Mouse (Mus musculus) heart, embryonic 12.5 days (tissue): ENCODE results near the gene Adgb. TPM values are rescaled to one million over a fixed set of nuclear protein-coding genes. Genes with fewer than 3 reads are reported as not detected.

Source experiments
- ATAC-seq: fragments of 200-750 bp; cut with Nextera tagmentation; 2 replicates; pipeline ENCODE4 v1.8.0; 2017; ENCODE audit warnings: moderate TSS enrichment, moderate library complexity; ENCODE audit not compliant: insufficient number of reproducible peaks, low FRiP score
- H3K27ac ChIP-seq: fragments of 300-500 bp; sonication (generic); 2 replicates; pipeline ENCODE4 v1.5.1; 2016; ENCODE audit warnings: mild to moderate bottlenecking, moderate library complexity; ENCODE audit not compliant: poor library complexity, severe bottlenecking
- H3K27me3 ChIP-seq: fragments of 300-500 bp; sonication (generic); replicated peaks from 2 replicates; pipeline ENCODE4 v1.6.1; 2016; ENCODE audit warnings: mild to moderate bottlenecking, moderate library complexity
- H3K36me3 ChIP-seq: fragments of 300-500 bp; sonication (generic); 2 replicates; pipeline ENCODE4 v1.6.1; 2016; ENCODE audit warnings: mild to moderate bottlenecking, moderate library complexity
- H3K4me1 ChIP-seq: fragments of 300-500 bp; sonication (generic); replicated peaks from 2 replicates; pipeline ENCODE4 v1.6.1; 2016; ENCODE audit warnings: mild to moderate bottlenecking
- H3K4me2 ChIP-seq: fragments of 300-500 bp; sonication (generic); 2 replicates; pipeline ENCODE4 v1.6.1; 2016; ENCODE audit warnings: mild to moderate bottlenecking, moderate library complexity
- H3K4me3 ChIP-seq: fragments of 300-500 bp; sonication (generic); 2 replicates; pipeline ENCODE4 v1.5.1; 2016; ENCODE audit warnings: mild to moderate bottlenecking
- H3K9ac ChIP-seq: fragments of 300-500 bp; sonication (generic); 2 replicates; pipeline ENCODE4 v1.6.1; 2016; ENCODE audit warnings: mild to moderate bottlenecking, moderate library complexity
- H3K9me3 ChIP-seq: fragments of 300-500 bp; sonication (generic); replicated peaks from 2 replicates; pipeline ENCODE4 v1.6.1; 2016; ENCODE audit warnings: mild to moderate bottlenecking, moderate library complexity
- WGBS: fragments of 180-500 bp; shearing (Covaris S2); methylation state at CpG from one replicate; pipeline ENCODE4 v1.1.7; 2016; 5-methylcytosine and 5-hydroxymethylcytosine counted together
- polyA plus RNA-seq: library from polyadenylated mRNA; unstranded; fragments of >200 nt; fragmentation: Nextera tagmentation; extraction: Ambion mirVana; gene quantifications from 2 replicates; pipeline ENCODE4 v1.2.1, GENCODE M21; 2016

Adgb gene
- polyA plus RNA-seq, 1 experiment from 2014 or later = 0.22 TPM

DNA sequence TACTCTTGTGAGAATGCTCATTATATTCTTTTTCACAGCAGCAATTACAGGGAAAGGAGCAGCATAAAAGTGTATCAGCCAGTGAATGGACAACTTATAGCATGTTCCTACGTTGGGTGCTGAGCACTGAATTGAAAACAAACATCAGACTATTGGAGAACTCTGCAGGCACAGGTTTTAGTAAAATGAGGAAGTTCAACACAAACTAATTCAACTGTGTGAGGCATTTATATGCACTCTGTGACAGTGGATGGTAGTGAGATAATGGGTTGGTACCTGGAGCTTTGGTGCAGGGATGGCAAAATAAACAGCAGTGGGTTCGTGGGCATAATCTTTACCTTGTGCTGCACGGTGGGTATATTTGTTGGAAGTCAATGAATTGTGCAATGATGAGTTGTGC, 121.6 kb downstream of the Adgb start:
- 79% methylated on average over 3 of the region's 3 CpGs for WGBS
- Histone ChIP-seq H3K36me3 (no peaks in the 10 kb centered on the region), H3K9me3 (0 out of 2 replicates have a peak, but pooled peaks cover 2% of the 10 kb centered on the region), H3K4me3 (no peak overlapping the region), H3K9ac (no peak overlapping the region), H3K4me2 (no peak overlapping the region), H3K4me1 (no peaks in the 10 kb centered on the region), H3K27me3 (no peaks in the 10 kb centered on the region), H3K27ac (no peak overlapping the region)
- no peak for ATAC-seq

DNA sequence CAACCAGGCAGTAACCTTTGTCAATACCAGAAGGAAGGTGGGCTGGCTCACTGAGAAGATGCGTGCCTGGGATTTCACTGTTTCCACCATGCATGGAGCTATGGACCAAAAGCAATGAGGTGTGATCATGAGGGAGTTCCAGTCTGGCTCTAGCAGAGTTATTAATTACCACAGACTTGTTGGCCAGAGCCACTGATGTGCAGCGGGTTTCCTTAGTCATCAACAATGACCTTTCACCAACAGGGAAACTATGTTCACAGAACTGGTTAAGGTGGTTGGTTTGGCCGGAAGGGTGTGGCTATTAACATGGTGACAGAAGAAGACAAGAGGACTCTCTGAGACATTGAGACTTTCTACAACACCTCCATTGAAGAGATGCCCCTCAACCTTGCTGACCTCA, 128.2 kb downstream of the Adgb start:
- H3K4me2 ChIP-seq = no peak overlapping the region
- H3K27me3 ChIP-seq = no peaks in the 10 kb centered on the region
- no peak overlapping the region for H3K27ac ChIP-seq
- H3K9me3 ChIP-seq = 0 out of 2 replicates have a peak, but pooled peaks cover 2% of the 10 kb centered on the region
- no peak overlapping the region for H3K4me3 ChIP-seq
- no peak overlapping the region for H3K9ac ChIP-seq
- H3K36me3 ChIP-seq = no peaks in the 10 kb centered on the region
- no peak for ATAC-seq
- 81% methylated on average over 3 of the region's 3 CpGs for WGBS
- H3K4me1 ChIP-seq = no peaks in the 10 kb centered on the region

DNA sequence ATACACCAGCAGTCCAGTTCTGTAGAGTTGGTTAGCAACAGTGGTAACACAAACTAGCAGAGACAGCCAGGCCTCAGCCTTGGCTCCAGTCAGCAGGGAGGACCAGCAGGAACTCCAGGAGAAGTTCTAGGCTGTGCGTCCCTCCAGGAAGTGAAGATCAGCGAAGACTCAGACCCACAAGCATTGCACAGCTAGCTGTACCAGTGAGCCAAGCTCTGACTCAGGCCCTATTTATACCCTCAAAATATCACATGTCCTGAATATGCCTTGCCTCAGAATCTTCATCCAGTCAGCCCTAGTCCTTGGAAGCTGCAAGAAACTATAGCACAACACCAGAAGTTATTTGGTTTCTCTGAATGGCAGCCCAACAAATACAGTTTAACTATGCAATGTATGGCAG, 146.6 kb downstream of the Adgb start:
- no peaks in the 10 kb centered on the region for H3K36me3 ChIP-seq
- no peaks in the 10 kb centered on the region for H3K9me3 ChIP-seq
- H3K27me3 ChIP-seq = no peaks in the 10 kb centered on the region
- no peak for ATAC-seq
- no peak overlapping the region for H3K4me2 ChIP-seq
- H3K9ac ChIP-seq = no peak overlapping the region
- H3K4me3 ChIP-seq = no peak overlapping the region
- no peak overlapping the region for H3K27ac ChIP-seq
- 80% methylated on average over 2 of the region's 2 CpGs for WGBS
- peaks cover 3% of the 10 kb centered on the region; the same call in 1 of the 2 replicates for H3K4me1 ChIP-seq

DNA sequence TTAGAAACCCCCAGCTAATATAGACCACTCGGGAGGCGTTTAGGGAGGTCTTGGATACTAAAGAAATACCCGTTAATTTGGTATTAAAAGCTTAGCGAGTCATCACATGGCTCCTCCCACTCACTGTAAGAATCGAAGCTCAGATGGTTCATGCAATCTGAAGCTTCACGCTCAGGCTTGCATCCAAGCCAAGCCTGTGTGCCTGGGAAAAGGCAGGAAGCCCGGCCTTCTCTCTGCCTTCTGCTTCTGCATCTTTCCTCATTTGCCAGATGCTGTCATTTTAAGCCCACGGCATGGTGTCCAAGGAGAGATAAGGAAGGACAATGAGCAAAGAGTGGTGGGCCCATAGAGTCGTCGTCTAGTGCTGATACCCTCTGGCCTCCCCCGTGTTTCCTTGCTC, 149.2 kb downstream of the Adgb start:
- no peaks in the 10 kb centered on the region for H3K9me3 ChIP-seq
- H3K27me3 ChIP-seq = no peaks in the 10 kb centered on the region
- no peak overlapping the region for H3K27ac ChIP-seq
- no peak overlapping the region for H3K9ac ChIP-seq
- no peak overlapping the region for H3K4me3 ChIP-seq
- peaks cover 3% of the 10 kb centered on the region; the same call in 1 of the 2 replicates for H3K4me1 ChIP-seq
- ATAC-seq = no peak
- H3K4me2 ChIP-seq = no peak overlapping the region
- H3K36me3 ChIP-seq = no peaks in the 10 kb centered on the region
- 50% methylated on average over 11 of the region's 11 CpGs for WGBS

DNA sequence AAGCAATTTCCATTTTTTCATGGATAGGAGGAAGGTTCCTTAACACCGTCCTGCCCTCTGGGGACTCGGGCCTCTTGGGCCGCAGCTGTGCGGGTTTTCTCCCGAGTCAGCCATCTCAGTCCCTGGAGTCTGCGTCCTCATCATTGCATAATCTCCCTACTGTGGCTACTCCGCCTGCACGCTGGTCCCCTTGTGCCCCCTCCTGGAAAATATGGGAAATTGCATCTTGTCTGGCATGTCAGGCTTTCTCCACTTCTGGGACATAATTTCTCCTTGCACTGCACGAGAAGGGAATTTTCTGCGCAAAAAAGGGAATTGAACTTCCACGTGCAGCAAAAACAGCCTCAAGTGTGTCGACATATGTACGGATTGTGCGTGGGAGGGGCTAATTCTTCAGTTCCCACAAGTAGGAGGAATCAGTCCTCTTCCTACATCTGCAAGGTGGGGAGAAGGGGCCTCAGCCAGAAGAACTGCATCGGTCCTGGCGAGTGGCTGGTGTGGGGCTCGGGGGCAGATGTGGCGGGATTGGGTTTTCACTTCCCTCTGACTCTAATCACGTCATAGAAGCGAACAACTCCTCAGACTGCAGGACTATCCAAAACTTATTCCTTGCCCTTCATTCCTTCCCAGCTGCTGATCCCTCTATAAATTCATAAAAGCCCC, 150.9 kb downstream of the Adgb start:
- Histone ChIP-seq H3K36me3 (no peaks in the 10 kb centered on the region), H3K9me3 (no peaks in the 10 kb centered on the region), H3K4me2 (peak overlapping the region; percentile 50), H3K27me3 (no peaks in the 10 kb centered on the region), H3K4me3 (peak overlapping the region; percentile 8), H3K27ac (no peak overlapping the region), H3K4me1 (peaks cover 3% of the 10 kb centered on the region; the same call in 1 of the 2 replicates), H3K9ac (0 out of 2 replicates have a peak overlapping the region, but pooled peaks have one; percentile 18)
- WGBS = 11% methylated on average over 20 of the region's 20 CpGs
- peak; percentile 80 for ATAC-seq

DNA sequence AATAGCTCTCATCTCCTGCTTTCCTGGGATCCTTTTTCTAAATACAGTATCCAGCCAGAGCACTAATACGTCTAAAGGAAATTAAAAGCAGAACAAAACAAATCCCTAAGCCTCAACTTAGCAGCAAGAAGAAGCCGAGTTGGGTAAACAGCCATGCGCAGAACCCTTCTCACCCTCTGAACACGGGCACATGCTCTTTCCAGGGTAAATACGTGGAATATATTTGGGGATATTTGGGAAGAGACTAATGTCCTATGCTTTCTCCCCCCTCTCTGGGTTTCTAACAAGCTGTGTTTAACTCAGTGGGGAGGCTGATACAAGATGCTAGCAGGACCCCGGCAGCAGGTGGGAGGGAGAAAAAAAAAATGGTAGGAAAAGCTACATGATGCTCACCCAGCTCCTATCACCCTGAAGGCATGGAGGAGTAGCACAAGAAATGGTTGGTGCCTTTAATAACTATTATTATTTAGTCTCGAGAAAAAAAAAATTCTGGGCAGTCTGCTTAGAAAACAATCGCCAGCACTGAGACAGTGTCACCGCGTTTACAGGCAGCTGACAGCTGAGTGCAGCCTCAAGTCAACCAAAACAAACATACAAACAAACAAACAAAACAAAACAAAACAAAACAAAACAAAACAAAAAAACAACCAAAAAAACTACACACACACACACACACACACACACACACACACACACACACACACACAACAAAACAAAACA, 151.6 kb downstream of the Adgb start:
- Histone ChIP-seq H3K9ac (no peak overlapping the region), H3K4me2 (peak overlapping the region; percentile 50), H3K4me3 (peak overlapping the region; percentile 8; the same call in 1 of the 2 replicates), H3K4me1 (peaks cover 3% of the 10 kb centered on the region; the same call in 1 of the 2 replicates), H3K27ac (no peak overlapping the region), H3K27me3 (no peaks in the 10 kb centered on the region), H3K9me3 (no peaks in the 10 kb centered on the region), H3K36me3 (no peaks in the 10 kb centered on the region)
- no peak for ATAC-seq
- 65% methylated on average over 10 of the region's 10 CpGs for WGBS

DNA sequence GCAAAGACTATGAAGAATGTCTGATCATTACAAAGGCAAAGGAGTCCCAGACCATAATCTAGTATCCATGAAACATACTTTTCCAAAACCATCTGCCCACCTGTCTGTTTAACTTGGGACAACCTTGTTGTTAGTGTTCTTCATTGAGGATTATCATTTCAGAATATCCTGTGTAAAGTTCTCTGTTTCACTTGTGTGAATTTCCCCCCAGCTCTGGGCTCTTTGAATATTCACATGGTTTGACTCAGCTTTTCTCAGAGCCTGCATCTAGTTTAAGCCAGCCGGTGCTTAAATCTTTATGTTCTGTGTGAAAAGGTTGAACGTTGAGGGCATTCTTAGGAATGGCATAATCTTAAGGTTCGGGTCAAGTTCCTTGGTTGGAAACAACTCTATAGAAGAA, 154.0 kb downstream of the Adgb start:
- 69% methylated on average over 3 of the region's 3 CpGs for WGBS
- Histone ChIP-seq H3K9me3 (no peaks in the 10 kb centered on the region), H3K4me1 (peaks cover 3% of the 10 kb centered on the region; the same call in 1 of the 2 replicates), H3K9ac (no peak overlapping the region), H3K27me3 (no peaks in the 10 kb centered on the region), H3K4me2 (no peak overlapping the region), H3K4me3 (no peak overlapping the region), H3K36me3 (no peaks in the 10 kb centered on the region), H3K27ac (no peak overlapping the region)
- no peak for ATAC-seq

DNA sequence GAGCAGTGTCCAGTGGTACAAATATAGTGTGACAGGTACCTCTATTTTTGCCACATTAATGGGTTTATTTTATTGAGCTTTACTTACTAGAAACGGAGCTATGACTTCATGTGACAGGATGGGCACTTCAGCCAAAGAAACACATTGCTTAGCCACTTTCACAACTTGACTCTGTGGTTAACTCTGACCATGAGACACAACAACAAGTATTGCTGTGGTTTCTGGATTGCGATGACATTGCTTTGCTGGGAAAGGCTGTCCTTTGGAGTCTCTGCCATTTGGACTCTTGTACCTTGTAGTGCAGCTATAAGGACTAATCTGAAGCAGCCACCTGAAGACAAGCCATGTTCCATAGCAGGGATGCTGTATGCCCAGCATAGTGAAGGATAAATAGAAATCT, 156.5 kb downstream of the Adgb start:
- H3K9ac ChIP-seq = no peak overlapping the region
- ATAC-seq = no peak
- H3K9me3 ChIP-seq = no peaks in the 10 kb centered on the region
- no peak overlapping the region for H3K27ac ChIP-seq
- no peaks in the 10 kb centered on the region for H3K36me3 ChIP-seq
- H3K4me2 ChIP-seq = no peak overlapping the region
- no peaks in the 10 kb centered on the region for H3K4me1 ChIP-seq
- no peak overlapping the region for H3K4me3 ChIP-seq
- no peaks in the 10 kb centered on the region for H3K27me3 ChIP-seq
- WGBS = 72% methylated on average over 2 of the region's 2 CpGs

DNA sequence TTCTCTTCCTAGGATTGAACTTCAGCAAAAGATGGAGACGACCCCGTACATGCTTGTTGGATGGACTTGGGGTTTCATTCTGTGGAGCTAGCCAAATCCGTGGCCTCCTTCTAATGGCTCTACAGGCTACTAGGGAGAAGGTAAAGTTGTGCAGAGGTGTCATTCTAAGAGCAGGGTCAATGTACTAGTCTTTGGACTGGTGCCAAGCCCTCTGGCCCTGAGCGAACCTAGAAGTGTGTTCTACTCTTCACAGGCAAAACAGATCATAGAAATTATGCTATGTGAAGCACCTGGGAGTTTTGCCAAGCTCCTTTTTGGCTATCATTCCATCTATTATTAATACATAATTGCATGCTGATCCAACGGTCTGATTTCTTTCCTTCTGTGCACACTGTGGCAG, 157.6 kb downstream of the Adgb start:
- H3K9ac ChIP-seq = no peak overlapping the region

DNA sequence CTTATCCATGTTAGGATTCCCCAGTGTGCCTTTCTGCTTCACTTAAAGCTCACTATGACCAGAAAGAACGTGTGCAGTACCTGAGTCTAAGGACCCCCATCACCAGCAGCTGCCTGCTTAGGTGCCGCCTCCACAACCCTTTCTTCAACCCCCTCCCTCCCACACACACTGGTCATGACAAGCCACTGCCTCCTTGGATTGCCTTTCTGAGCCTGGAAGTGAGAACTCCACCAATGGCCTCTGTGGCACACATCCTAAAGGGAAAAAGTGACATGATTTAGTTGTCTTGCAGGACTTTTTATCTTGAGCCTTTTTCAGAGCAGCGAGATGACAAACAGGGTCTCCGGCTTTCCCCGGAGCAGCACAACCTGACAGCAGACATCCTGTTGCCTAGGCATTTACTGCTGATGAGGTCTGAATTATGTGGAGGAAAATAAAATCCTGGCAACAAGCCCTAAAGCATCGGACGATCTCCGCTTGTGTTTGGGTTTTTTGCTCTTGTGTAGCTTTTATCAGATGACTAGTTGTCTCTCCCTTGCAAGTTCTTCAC, 162.2 kb downstream of the Adgb start:
- 55% methylated on average over 8 of the region's 8 CpGs for WGBS
- Histone ChIP-seq H3K27ac (no peak overlapping the region), H3K4me1 (no peaks in the 10 kb centered on the region; the same call in 1 of the 2 replicates)

More for the DNA sequence above, 157.6 kb downstream of the Adgb start:
- H3K9me3 ChIP-seq = no peaks in the 10 kb centered on the region
- H3K27ac ChIP-seq = no peak overlapping the region
- 78% methylated on average over 5 of the region's 5 CpGs for WGBS
- no peak for ATAC-seq
- no peak overlapping the region for H3K4me2 ChIP-seq
- no peak overlapping the region for H3K4me3 ChIP-seq
- no peaks in the 10 kb centered on the region for H3K27me3 ChIP-seq
- H3K4me1 ChIP-seq = no peaks in the 10 kb centered on the region; the same call in 1 of the 2 replicates
- no peaks in the 10 kb centered on the region for H3K36me3 ChIP-seq

DNA sequence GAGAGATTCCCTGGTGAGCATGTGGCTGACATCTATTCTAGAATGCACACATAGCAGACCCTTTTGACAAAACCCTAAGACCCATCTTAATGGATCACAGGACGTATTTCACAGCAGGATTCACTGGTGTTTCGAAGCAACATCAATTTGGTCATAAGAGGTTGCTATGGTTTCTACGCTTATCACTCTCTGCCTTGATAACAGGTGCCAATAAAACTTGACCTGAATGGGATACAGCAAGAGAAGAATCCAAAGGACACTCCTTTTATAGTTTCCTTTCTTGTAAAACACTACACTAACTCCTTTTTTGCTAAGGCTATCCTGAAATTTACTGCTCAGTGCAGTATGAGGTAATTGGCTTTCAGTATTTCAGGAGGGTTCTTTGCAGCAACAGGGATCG, 163.1 kb downstream of the Adgb start:
- no peaks in the 10 kb centered on the region for H3K27me3 ChIP-seq
- H3K9me3 ChIP-seq = no peaks in the 10 kb centered on the region
- 73% methylated on average over 4 of the region's 4 CpGs for WGBS
- H3K9ac ChIP-seq = no peak overlapping the region
- H3K4me2 ChIP-seq = no peak overlapping the region
- H3K4me3 ChIP-seq = no peak overlapping the region
- H3K4me1 ChIP-seq = no peaks in the 10 kb centered on the region; the same call in 1 of the 2 replicates
- H3K36me3 ChIP-seq = no peaks in the 10 kb centered on the region
- no peak for ATAC-seq
- no peak overlapping the region for H3K27ac ChIP-seq

More for the DNA sequence above, 162.2 kb downstream of the Adgb start:
- Histone ChIP-seq H3K4me2 (no peak overlapping the region), H3K9ac (no peak overlapping the region), H3K9me3 (no peaks in the 10 kb centered on the region), H3K4me3 (no peak overlapping the region), H3K27me3 (no peaks in the 10 kb centered on the region), H3K36me3 (no peaks in the 10 kb centered on the region)
- no peak for ATAC-seq
